Mouse (Mus musculus): ENCODE data around the gene 2010111I01Rik. TPM values are rescaled to one million over a fixed set of nuclear protein-coding genes. Genes with fewer than 3 reads are reported as not detected.

Gene 2010111I01Rik
- polyA plus RNA-seq, 1 experiment = 144 TPM

GRCm38 (mm10) chr13:63239301-63239804, 274.7 kb downstream of the 2010111I01Rik start:
- H3K79me2 ChIP-seq (ENCODE audit: control insufficient read depth, insufficient read depth) = peaks cover 45% of the 10 kb centered on the region
- H3K36me3 ChIP-seq (ENCODE audit: control insufficient read depth, insufficient read depth) = peaks cover 7% of the 10 kb centered on the region
- peak overlapping the region; percentile 75 for H3K4me2 ChIP-seq (ENCODE audit: low read depth)
- H3K27me3 ChIP-seq (ENCODE audit: control insufficient read depth, insufficient read depth, insufficient read length) = no peaks in the 10 kb centered on the region
- peak overlapping the region; percentile 86 for H3K4me3 ChIP-seq
- TF ChIP-seq POLR2A (IDR thresholded peaks at IDR 0.05; ENCODE audit: insufficient read length, low read depth) = no peak
- TF ChIP-seq REST (IDR thresholded peaks at IDR 0.05; ENCODE audit: insufficient read depth, insufficient read length) = no peak
- no peak for TF ChIP-seq MYOG (IDR thresholded peaks at IDR 0.05; ENCODE audit: control insufficient read depth in 1 of 3, insufficient read depth in 1 of 3, insufficient read length in 2 of 3, low read depth in 2 of 3)
- no peak for TF ChIP-seq SRF (IDR thresholded peaks at IDR 0.05; ENCODE audit: control insufficient read depth, insufficient read length, low read depth)
- no peak for TF ChIP-seq TCF3 (IDR thresholded peaks at IDR 0.05; ENCODE audit: insufficient read length, low read depth)
- TF ChIP-seq TCF12 (IDR thresholded peaks at IDR 0.05; ENCODE audit: insufficient read depth, poor library complexity, severe bottlenecking) = no peak
- TF ChIP-seq USF1 (IDR thresholded peaks at IDR 0.05; ENCODE audit: low read depth) = no peak
- no peak for TF ChIP-seq CEBPB (IDR thresholded peaks at IDR 0.05; ENCODE audit: insufficient read depth, poor library complexity, severe bottlenecking)
- no peak for TF ChIP-seq POLR2AphosphoS2 (IDR thresholded peaks at IDR 0.05; ENCODE audit: insufficient read length, low read depth)
- no peak for TF ChIP-seq MYOD1 (IDR thresholded peaks at IDR 0.05; ENCODE audit: control insufficient read depth in 1 of 3, insufficient read length in 2 of 3, low read depth in 2 of 3)
- H3ac ChIP-seq (ENCODE audit: control insufficient read depth, insufficient read length) = peak overlapping the region; percentile 81

GRCm38 (mm10) chr13:63239877-63240671, 275.4 kb downstream of the 2010111I01Rik start:
- TF ChIP-seq MYOD1 (IDR thresholded peaks at IDR 0.05; ENCODE audit: control insufficient read depth in 1 of 3, insufficient read length in 2 of 3, low read depth in 2 of 3) = peak in 1 of 3 experiments; percentile 23
- TF ChIP-seq REST (IDR thresholded peaks at IDR 0.05; ENCODE audit: insufficient read depth, insufficient read length) = peak; percentile 46
- no peak for TF ChIP-seq SRF (IDR thresholded peaks at IDR 0.05; ENCODE audit: control insufficient read depth, insufficient read length, low read depth)
- TF ChIP-seq MAX (IDR thresholded peaks at IDR 0.05; ENCODE audit: low read depth) = no peak
- TF ChIP-seq USF1 (IDR thresholded peaks at IDR 0.05; ENCODE audit: low read depth) = peak; percentile 78
- TF ChIP-seq MYOG (IDR thresholded peaks at IDR 0.05; ENCODE audit: control insufficient read depth in 1 of 3, insufficient read depth in 1 of 3, insufficient read length in 2 of 3, low read depth in 2 of 3) = peak in 1 of 3 experiments; percentile 47
- peak; percentile 93 for TF ChIP-seq POLR2A (IDR thresholded peaks at IDR 0.05; ENCODE audit: insufficient read length, low read depth)
- TF ChIP-seq POLR2AphosphoS2 (IDR thresholded peaks at IDR 0.05; ENCODE audit: insufficient read length, low read depth) = peak; percentile 99
- TF ChIP-seq E2F4 (IDR thresholded peaks at IDR 0.05; ENCODE audit: insufficient read depth) = no peak
- peak overlapping the region; percentile 99 for H3K4me2 ChIP-seq (ENCODE audit: low read depth)
- peaks cover 7% of the 10 kb centered on the region for H3K36me3 ChIP-seq (ENCODE audit: control insufficient read depth, insufficient read depth)
- H3K4me3 ChIP-seq = peak overlapping the region; percentile 86
- no peaks in the 10 kb centered on the region for H3K27me3 ChIP-seq (ENCODE audit: control insufficient read depth, insufficient read depth, insufficient read length)
- peak overlapping the region; percentile 81 for H3ac ChIP-seq (ENCODE audit: control insufficient read depth, insufficient read length)
- peaks cover 52% of the 10 kb centered on the region for H3K79me2 ChIP-seq (ENCODE audit: control insufficient read depth, insufficient read depth)

- peak overlapping the region; percentile 86 for H3K4me3 ChIP-seq
- H3K4me2 ChIP-seq (ENCODE audit: low read depth) = peak overlapping the region; percentile 99
- no peaks in the 10 kb centered on the region for H3K27me3 ChIP-seq (ENCODE audit: control insufficient read depth, insufficient read depth, insufficient read length)
- TF ChIP-seq POLR2AphosphoS2 (IDR thresholded peaks at IDR 0.05; ENCODE audit: insufficient read length, low read depth) (peak; percentile 59), POLR2A (IDR thresholded peaks at IDR 0.05; ENCODE audit: insufficient read length, low read depth) (peak; percentile 57), SRF (IDR thresholded peaks at IDR 0.05; ENCODE audit: control insufficient read depth, insufficient read length, low read depth) (peak; percentile 40), MAX (IDR thresholded peaks at IDR 0.05; ENCODE audit: low read depth) (no peak), E2F4 (IDR thresholded peaks at IDR 0.05; ENCODE audit: insufficient read depth) (no peak)
- peak overlapping the region; percentile 81 for H3ac ChIP-seq (ENCODE audit: control insufficient read depth, insufficient read length)
- H3K36me3 ChIP-seq (ENCODE audit: control insufficient read depth, insufficient read depth) = peaks cover 7% of the 10 kb centered on the region
- peaks cover 58% of the 10 kb centered on the region for H3K79me2 ChIP-seq (ENCODE audit: control insufficient read depth, insufficient read depth)
These were observed 276.1 kb downstream of the 2010111I01Rik start for GRCm38 (mm10) chr13:63240835-63241234.

- Histone ChIP-seq H3ac (ENCODE audit: control insufficient read depth, insufficient read length) (peak overlapping the region; percentile 81), H3K79me2 (ENCODE audit: control insufficient read depth, insufficient read depth) (peaks cover 67% of the 10 kb centered on the region), H3K36me3 (ENCODE audit: control insufficient read depth, insufficient read depth) (peaks cover 11% of the 10 kb centered on the region), H3K4me3 (peak overlapping the region; percentile 86), H3K27me3 (ENCODE audit: control insufficient read depth, insufficient read depth, insufficient read length) (no peaks in the 10 kb centered on the region), H3K4me2 (ENCODE audit: low read depth) (peak overlapping the region; percentile 99)
- TF ChIP-seq POLR2AphosphoS2 (IDR thresholded peaks at IDR 0.05; ENCODE audit: insufficient read length, low read depth) = peak; percentile 47
- no peak for TF ChIP-seq MYOD1 (IDR thresholded peaks at IDR 0.05; ENCODE audit: control insufficient read depth in 1 of 3, insufficient read length in 2 of 3, low read depth in 2 of 3)
These were observed 277.0 kb downstream of the 2010111I01Rik start for GRCm38 (mm10) chr13:63241665-63242064.
